Mouse (Mus musculus) liver, embryonic 11.5 days (tissue): ENCODE data around the gene Usf2. TPM values are rescaled to one million over a fixed set of nuclear protein-coding genes. Genes with fewer than 3 reads are reported as not detected.

Experiments used
- ATAC-seq: fragments of 200-750 bp; cut with Nextera tagmentation; replicated peaks from 2 replicates; pipeline ENCODE4 v1.8.0; 2017; ENCODE audit warnings: moderate number of reproducible peaks, mild to moderate bottlenecking, moderate TSS enrichment, moderate library complexity; ENCODE audit not compliant: low FRiP score
- DNase-seq: peaks from one replicate; pipeline ENCODE4 v3.0.0-alpha.2; 2017; ENCODE audit warnings: low spot score
- H3K27ac ChIP-seq: fragments of 300-500 bp; sonication (generic); 2 replicates; pipeline ENCODE4 v1.5.1; 2014; ENCODE audit warnings: mild to moderate bottlenecking, low read depth, low read length, control low read depth
- H3K27me3 ChIP-seq: fragments of 300-500 bp; sonication (generic); replicated peaks from 2 replicates; pipeline ENCODE4 v1.6.1; 2014; ENCODE audit warnings: low read length, mixed read lengths; ENCODE audit not compliant: control insufficient read depth, insufficient read depth
- H3K36me3 ChIP-seq: fragments of 300-500 bp; sonication (generic); 2 replicates; pipeline ENCODE4 v1.6.1; 2014; ENCODE audit warnings: mild to moderate bottlenecking, low read length, moderate library complexity, mixed read lengths; ENCODE audit not compliant: control insufficient read depth, insufficient read depth
- H3K4me1 ChIP-seq: fragments of 300-500 bp; sonication (generic); replicated peaks from 2 replicates; pipeline ENCODE4 v1.6.1; 2014; ENCODE audit warnings: low read length, mixed read lengths; ENCODE audit not compliant: control insufficient read depth, insufficient read depth
- H3K4me2 ChIP-seq: fragments of 300-500 bp; sonication (generic); 2 replicates; pipeline ENCODE4 v1.6.1; 2014; ENCODE audit warnings: mild to moderate bottlenecking, control low read depth, moderate library complexity
- H3K4me3 ChIP-seq: fragments of 300-500 bp; sonication (generic); 2 replicates; pipeline ENCODE4 v1.5.1; 2014; ENCODE audit warnings: low read depth, low read length, control low read depth
- H3K9ac ChIP-seq: fragments of 300-500 bp; sonication (generic); 2 replicates; pipeline ENCODE4 v1.6.1; 2014; ENCODE audit warnings: low read depth, low read length, control low read depth
- H3K9me3 ChIP-seq: fragments of 300-500 bp; sonication (generic); 2 replicates; pipeline ENCODE4 v1.6.1; 2016; ENCODE audit warnings: low read length, inconsistent platforms, mixed read lengths; ENCODE audit not compliant: control insufficient read depth
- WGBS: fragments of 180-500 bp; shearing (Covaris S2); extraction: QIAGEN DNeasy Blood & Tissue Kit; methylation state at CpG from one replicate; pipeline ENCODE4 v1.1.7; 2014; 5-methylcytosine and 5-hydroxymethylcytosine counted together
- polyA plus RNA-seq: library from polyadenylated mRNA; unstranded; fragments of >200 nt; fragmentation: Nextera tagmentation; extraction: Ambion mirVana; gene quantifications from 2 replicates; pipeline ENCODE4 v1.2.1, GENCODE M21; 2014

Gene Usf2
- 17.8 and 19.9 TPM in 2 replicates for polyA plus RNA-seq

DNA sequence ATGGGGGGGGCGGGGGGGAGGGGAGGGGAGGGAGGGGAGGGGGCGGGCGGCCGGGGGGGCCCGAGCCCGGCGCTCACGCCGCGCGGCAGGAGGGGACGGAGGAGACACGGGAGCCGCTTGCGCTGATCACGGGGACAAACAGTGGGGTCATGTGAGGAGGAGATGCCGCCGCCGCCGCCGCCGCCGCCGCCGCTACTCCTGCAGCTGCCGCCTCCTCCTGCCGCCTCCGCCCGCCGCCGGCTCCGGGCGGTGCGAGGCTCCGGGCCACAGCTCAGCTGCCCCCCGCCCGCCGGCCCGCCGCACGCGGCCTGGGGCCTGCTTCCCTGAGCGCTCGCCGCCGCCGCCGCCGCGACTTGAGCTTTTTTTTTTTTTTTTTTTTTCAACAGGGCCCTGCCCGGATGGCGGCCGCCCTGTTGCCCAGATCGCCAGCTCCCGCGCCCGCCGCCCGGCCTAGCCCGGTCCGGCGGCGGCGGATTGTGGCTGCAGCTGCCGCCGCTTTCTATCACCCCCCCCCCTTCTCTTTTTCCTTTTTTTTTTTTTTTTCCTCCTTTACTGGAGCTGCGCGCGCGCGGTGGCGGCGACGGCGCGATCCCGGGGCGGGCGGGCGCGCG, at the start of gene Usf2:
Gene Usf2, minus strand, starts transcription at position 48 of the 611 bp plus-strand sequence.
- Histone ChIP-seq H3K4me1 (peaks cover 19% of the 10 kb centered on the region), H3K36me3 (peaks cover 16% of the 10 kb centered on the region), H3K4me3 (peak within 1 kb of the TSS; percentile 88), H3K4me2 (peak within 1 kb of the TSS; percentile 91), H3K27ac (peak within 1 kb of the TSS; percentile 87), H3K9ac (peak within 1 kb of the TSS; percentile 97), H3K27me3 (no peaks in the 10 kb centered on the region), H3K9me3 (no peaks in the 10 kb centered on the region)
- WGBS: under 1% methylated on average over 54 of the region's 82 CpGs
- peak; percentile 49 for ATAC-seq
- DNase-seq: peak; percentile 82

DNA sequence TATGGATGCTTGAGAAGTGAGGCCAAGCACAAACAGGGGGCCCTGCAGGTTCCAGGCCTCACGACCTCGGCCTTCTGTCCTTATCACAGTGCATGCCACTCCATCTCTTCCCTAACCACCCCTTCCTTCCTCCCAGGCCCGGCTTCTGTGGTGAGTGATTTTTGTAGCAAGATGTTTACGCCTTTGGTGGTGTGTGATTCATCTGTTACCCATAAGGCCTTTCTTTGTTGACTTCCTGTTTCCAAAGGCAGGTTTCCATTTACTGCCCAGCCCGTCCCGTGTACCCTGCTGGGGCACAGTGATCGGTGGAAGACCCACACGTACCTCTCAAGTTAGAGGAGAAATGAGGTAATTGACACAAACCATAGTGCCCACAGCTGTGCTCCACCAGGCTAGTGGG, 46.0 kb upstream of the Usf2 start:
- Histone ChIP-seq H3K9ac (no peak overlapping the region), H3K4me3 (no peak overlapping the region), H3K4me1 (peaks cover 8% of the 10 kb centered on the region; the same call in 1 of the 2 replicates), H3K36me3 (no peaks in the 10 kb centered on the region), H3K27me3 (no peaks in the 10 kb centered on the region), H3K4me2 (no peak overlapping the region), H3K9me3 (no peaks in the 10 kb centered on the region), H3K27ac (no peak overlapping the region)
- 39% methylated on average over 8 of the region's 8 CpGs for WGBS
- ATAC-seq: peak; percentile 58; the same call in 1 of the 2 replicates
- DNase-seq: no peak

DNA sequence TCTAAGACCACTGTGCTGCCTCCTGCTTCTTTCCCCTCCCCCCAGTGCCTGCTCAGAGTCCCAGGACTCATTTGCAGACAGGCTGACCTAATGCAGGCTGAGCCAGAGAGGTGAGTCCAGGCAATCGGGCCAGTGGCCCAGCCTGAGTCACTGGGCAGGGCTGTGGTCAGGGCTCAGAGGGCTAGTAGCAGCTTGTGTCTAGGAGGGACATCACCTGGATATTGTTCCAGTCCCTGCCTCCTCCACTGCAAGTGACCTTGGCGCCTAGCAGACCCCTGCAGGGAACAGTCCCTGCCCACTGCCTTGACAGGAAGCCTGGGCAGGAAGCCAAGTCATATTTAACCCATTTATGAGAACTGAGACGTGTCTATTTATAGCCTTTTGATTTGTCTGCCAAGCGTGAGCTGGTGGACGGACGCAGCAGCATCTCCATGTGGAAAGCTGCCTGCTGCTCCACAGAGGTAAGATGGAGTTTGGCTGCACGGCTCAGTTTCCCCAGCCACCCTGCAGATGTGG, 44.0 kb upstream of the Usf2 start:
- H3K4me2 ChIP-seq: peak overlapping the region; percentile 10; the same call in 1 of the 2 replicates
- H3K9ac ChIP-seq: no peak overlapping the region
- H3K36me3 ChIP-seq: no peaks in the 10 kb centered on the region
- peaks cover 8% of the 10 kb centered on the region; the same call in 1 of the 2 replicates for H3K4me1 ChIP-seq
- no peak overlapping the region for H3K4me3 ChIP-seq
- WGBS: 20% methylated on average over 7 of the region's 7 CpGs
- H3K9me3 ChIP-seq: no peaks in the 10 kb centered on the region
- H3K27me3 ChIP-seq: no peaks in the 10 kb centered on the region
- no peak for DNase-seq
- ATAC-seq: peak; percentile 39; the same call in 1 of the 2 replicates
- H3K27ac ChIP-seq: no peak overlapping the region

DNA sequence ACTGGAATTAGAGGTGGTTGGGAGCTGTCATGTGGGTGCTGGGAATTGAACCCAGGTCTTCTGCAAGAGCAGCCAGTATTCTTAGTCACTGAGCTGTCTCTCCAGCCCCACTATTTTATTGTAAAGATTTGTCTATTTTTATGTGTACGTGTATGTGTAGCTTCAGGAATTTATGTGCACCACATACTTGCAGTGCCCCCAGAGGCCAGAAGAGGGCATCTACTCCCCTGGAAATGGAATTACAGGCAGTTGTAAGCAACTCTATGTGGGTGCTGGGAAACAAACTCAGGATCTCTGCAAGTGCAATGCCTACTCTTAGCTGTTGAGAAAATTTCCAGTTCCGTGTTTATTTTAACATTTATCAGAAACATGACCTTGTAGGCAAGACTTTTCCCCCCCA, 39.9 kb upstream of the Usf2 start:
- Histone ChIP-seq H3K9ac (no peak overlapping the region), H3K4me1 (peaks cover 8% of the 10 kb centered on the region; the same call in 1 of the 2 replicates), H3K4me2 (no peak overlapping the region), H3K4me3 (no peak overlapping the region), H3K27ac (no peak overlapping the region), H3K27me3 (no peaks in the 10 kb centered on the region), H3K9me3 (no peaks in the 10 kb centered on the region), H3K36me3 (no peaks in the 10 kb centered on the region)
- WGBS: 89% methylated on average over 2 of the region's 2 CpGs
- ATAC-seq: no peak
- no peak for DNase-seq

DNA sequence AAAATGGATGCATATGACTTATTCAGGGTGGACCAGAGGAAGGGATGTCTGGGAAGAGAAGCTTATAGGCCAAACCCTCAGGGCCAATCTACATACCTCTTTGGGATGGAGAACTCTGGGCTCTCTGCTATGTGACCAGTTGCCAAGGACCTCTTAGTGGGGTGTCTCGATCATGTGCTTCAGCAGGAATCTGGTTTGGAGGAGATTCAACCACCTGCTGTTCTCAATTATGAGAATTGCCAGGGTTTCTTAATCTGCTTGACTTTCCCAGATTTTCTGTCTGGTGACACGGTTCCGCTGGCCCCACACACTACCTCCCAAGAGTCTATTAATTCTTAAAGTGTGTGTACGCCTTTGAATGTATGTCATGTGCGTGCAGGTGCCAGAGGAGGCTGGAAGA, 37.4 kb upstream of the Usf2 start:
- Histone ChIP-seq H3K4me1 (no peaks in the 10 kb centered on the region), H3K27me3 (no peaks in the 10 kb centered on the region), H3K36me3 (no peaks in the 10 kb centered on the region), H3K27ac (no peak overlapping the region), H3K9ac (no peak overlapping the region), H3K9me3 (no peaks in the 10 kb centered on the region), H3K4me3 (no peak overlapping the region), H3K4me2 (no peak overlapping the region)
- DNase-seq (no peak), ATAC-seq (no peak)
- 85% methylated on average over 5 of the region's 5 CpGs for WGBS

DNA sequence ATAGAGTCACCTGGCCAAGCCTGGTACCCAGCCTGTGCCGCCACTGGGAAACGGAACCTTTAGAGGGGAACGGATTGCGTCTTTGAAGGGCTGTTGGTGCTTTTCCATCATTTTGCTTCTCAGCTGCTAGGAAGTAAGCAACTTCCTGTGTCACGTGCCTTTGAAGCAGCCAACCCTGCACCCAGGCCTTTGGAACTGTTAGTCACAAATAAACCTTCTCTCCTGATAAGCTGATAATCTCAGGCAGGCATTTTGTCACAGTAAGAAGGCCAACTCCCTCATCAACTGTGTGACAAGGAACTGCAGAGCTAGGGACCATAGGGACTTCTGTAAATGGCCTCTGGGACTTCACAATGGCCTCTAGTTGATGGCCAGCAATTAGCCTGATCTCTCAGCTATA, 35.5 kb upstream of the Usf2 start:
- WGBS: 64% methylated on average over 5 of the region's 5 CpGs
- no peaks in the 10 kb centered on the region for H3K27me3 ChIP-seq
- no peak overlapping the region for H3K4me3 ChIP-seq
- H3K9me3 ChIP-seq: no peaks in the 10 kb centered on the region
- no peak for ATAC-seq
- no peak overlapping the region for H3K4me2 ChIP-seq
- no peak overlapping the region for H3K27ac ChIP-seq
- H3K4me1 ChIP-seq: no peaks in the 10 kb centered on the region
- H3K36me3 ChIP-seq: no peaks in the 10 kb centered on the region
- DNase-seq: no peak
- no peak overlapping the region for H3K9ac ChIP-seq

DNA sequence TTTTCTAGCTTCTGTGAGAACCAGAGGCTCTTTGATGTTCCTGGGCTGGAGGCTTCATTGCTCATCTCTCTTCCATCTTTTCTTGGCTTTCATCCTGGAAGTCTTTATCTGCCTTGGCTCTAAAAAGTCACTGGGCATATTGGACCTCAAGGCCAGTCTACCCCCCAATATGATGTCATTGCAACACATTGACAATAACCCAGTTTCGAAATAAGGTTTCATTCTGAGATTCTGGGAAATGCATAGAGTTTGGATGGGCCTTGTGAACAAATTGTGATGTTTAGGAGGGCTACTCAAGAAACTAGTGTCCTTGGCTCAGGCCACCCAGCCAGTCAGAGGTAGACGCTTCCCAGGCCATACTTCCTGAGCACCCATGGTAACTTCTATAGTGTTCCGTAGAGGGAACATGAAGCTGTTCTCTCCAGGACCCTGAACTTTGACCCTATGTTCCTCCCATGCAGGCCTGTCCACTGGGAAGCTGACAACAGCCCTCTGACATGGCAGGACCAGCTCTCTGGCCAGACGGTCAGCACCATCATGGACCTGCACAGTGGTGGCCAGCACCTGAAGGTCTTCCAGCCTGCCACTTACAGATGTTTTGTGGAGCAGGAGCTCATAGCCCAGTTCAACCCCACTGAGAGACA, 32.0 kb upstream of the Usf2 start:
- 70% methylated on average over 4 of the region's 4 CpGs for WGBS
- H3K27ac ChIP-seq: no peak overlapping the region
- H3K4me2 ChIP-seq: no peak overlapping the region
- ATAC-seq (no peak), DNase-seq (no peak)
- H3K9me3 ChIP-seq: no peaks in the 10 kb centered on the region
- H3K27me3 ChIP-seq: no peaks in the 10 kb centered on the region
- H3K36me3 ChIP-seq: no peaks in the 10 kb centered on the region
- H3K4me3 ChIP-seq: no peak overlapping the region
- no peak overlapping the region for H3K9ac ChIP-seq
- H3K4me1 ChIP-seq: no peaks in the 10 kb centered on the region

DNA sequence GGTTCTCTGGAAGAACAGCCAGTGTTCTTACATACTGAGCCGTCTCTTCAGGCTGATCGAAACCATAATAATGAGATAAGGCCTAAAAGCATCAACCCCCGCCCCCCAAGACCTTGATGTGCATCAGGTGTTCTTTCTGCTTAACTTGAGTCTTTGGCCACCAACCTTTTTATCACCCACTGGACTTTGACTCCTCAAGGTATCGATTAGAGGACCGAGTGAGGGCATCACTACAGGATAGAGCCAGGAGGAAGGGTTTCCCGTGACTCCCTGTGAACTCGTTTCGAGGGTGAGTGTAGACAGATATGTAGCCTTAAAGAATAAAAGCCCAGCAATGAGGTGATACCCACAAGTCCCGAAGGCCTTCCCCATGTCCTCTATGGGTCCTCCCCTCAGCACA, 28.8 kb upstream of the Usf2 start:
- no peaks in the 10 kb centered on the region for H3K36me3 ChIP-seq
- 84% methylated on average over 9 of the region's 9 CpGs for WGBS

DNA sequence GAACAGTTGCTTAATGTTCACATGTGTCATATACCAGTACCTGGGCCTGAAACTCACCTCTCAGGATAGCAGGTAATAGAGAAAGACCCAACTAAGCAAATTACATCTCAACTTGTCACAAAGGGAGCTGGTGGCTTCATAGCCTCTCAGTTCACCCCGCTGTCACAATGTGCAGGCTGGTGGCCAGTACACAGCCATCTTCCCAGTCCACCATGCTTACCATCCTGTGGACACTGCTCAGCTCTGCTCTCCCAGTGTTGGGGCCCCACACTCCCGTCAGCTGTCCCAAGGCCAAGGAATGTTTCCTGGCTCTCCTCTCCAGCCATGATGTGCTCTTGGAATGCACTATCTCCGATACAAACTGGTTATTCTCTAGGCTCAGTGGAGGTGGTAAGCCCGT, 25.1 kb upstream of the Usf2 start:
- Histone ChIP-seq H3K4me2 (no peak overlapping the region), H3K27me3 (no peaks in the 10 kb centered on the region), H3K9ac (no peak overlapping the region), H3K4me1 (no peaks in the 10 kb centered on the region), H3K27ac (no peak overlapping the region), H3K36me3 (no peaks in the 10 kb centered on the region), H3K9me3 (no peaks in the 10 kb centered on the region), H3K4me3 (no peak overlapping the region)
- DNase-seq (no peak), ATAC-seq (no peak)
- WGBS: 90% methylated on average over 4 of the region's 4 CpGs

More for the DNA sequence above, 28.8 kb upstream of the Usf2 start:
- Histone ChIP-seq H3K4me1 (no peaks in the 10 kb centered on the region), H3K4me2 (no peak overlapping the region), H3K9ac (no peak overlapping the region), H3K4me3 (no peak overlapping the region), H3K9me3 (no peaks in the 10 kb centered on the region), H3K27ac (no peak overlapping the region), H3K27me3 (no peaks in the 10 kb centered on the region)
- ATAC-seq (no peak), DNase-seq (no peak)
